Mouse (Mus musculus) R1 (cell line): ENCODE measurements at regions not wholly inside any gene's neighbourhood (a gene's known extent, or its start where the extent isn't known, plus 50 kb on each side); places are given as distances from the start of the nearest gene placed in this dataset.

Experiments
- DNase-seq: peaks from one replicate; pipeline ENCODE4 v3.0.0-alpha.2; 2018; ENCODE audit warnings: low read depth, low spot score

DNA sequence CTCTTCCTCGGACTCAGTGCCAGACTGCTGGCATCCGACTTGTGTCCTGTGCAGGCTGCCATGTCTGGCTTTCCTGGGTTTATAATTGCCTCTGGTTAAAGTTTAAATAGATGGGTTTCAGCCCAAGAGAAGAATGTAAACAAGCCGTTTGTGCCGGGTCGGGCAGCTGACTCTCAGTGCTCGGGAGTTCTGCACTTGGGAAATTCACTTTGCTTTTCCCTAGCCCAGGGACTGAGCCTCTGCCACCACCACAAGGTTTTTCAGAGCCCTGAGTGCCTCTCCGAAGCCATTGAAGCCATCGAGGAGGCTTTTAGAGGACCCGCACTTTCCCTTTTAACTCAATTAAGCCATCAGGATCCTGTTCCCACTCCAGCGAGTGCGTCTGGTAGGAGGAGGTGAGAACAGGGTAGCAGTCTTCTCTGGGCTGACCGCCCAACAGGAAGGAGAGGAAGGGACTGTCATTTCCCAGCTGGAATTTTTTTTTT lies 80.8 kb upstream of the Mkln1 start:
- DNase-seq, result peak; percentile 27

GRCm38 (mm10) chr6:31318506-31318905 lies 80.0 kb upstream of the Mkln1 start:
- DNase-seq, result peak; percentile 89

- DNase-seq, result no peak
These were observed 79.1 kb upstream of the Mkln1 start for GRCm38 (mm10) chr6:31319431-31319830.

DNA sequence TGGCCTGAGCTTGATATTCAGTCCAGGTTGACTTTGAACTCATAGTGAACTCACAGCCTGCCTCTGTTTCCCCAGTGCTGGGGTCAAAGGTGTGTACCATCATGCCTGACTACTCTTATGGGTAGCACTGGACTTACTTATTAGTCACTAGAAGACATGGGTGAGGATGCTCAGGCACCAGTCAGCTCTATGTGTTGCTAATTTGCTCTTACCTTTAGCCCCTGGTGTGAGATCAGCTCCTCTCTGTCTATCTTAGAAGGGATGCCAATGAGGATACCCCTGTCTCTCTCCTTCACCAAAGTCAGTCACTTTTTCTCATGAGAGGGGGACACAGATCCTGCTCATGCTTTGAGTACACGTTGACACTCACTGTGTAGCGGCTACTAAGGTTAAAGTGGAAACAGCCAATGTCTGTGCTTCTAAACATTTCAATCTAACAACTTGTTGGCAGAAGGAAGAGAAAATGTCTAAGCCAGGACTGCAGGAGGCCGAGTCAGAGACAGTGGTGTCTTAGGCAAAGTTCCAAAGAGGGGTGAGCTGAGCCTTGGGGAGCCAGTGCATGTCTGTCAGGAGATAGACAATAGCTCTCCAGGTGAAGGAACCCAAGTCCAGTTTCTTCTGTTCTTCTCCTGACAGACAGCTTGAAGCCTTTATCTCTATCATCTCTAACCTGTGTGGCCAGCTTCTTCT lies 78.2 kb upstream of the Mkln1 start:
- no peak for DNase-seq

GRCm38 (mm10) chr6:31321066-31321846 lies 77.3 kb upstream of the Mkln1 start:
- no peak for DNase-seq

GRCm38 (mm10) chr6:31321902-31322301 lies 76.6 kb upstream of the Mkln1 start:
- DNase-seq, result no peak

DNA sequence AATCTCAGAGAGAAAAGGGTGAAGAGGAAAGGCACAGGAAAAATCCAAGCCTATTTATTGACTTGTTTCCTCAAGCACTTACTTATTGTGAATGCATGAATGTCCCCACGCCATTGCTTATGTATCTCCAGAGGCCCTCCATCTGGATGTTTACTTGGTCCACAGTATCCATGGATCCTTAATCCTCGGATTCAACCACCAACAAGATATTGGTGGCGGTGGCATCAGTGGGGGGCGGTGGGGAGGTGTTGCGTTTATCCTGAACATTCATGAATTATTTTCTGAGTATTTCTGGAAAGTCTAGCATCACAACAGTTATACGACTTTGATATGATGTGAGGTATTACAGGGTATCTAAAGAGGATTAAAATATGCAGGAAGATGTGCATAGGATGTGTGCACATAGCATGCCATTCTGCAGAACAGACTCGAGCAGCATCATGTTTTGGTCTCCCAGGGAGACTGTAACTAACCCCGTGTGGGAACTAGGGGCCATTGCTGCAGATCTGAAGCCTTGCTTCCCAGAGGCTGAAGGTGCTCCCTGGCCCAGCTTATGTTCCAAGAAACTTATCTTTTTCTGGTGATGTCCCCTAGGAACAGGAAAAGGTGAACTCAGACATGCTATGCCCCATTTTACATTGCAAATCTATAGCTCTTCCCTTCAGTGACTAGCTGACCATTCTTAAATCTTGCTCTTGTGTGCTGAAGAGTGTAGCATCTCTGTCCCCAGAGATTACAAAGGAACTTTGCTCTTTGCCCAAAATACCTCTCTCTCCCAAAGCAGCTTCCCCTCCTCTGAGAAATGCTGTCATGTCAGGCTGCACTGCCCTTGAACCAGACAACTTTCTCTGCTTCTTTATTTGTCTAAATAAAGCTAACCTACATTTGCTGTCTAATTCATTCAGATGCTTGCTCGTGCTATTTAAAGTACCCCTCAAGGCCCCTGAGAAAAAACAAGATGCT lies 75.0 kb upstream of the Mkln1 start:
- DNase-seq, result no peak

GRCm38 (mm10) chr6:31324717-31325116 lies 73.8 kb upstream of the Mkln1 start:
- DNase-seq, result peak; percentile 25

- no peak for DNase-seq
These were observed 72.9 kb upstream of the Mkln1 start for GRCm38 (mm10) chr6:31325621-31326020.

GRCm38 (mm10) chr6:31330327-31330726 lies 68.2 kb upstream of the Mkln1 start:
- DNase-seq, result no peak

- no peak for DNase-seq
These were observed 67.7 kb upstream of the Mkln1 start for GRCm38 (mm10) chr6:31330868-31331267.

- DNase-seq, result no peak
These were observed 66.3 kb upstream of the Mkln1 start for GRCm38 (mm10) chr6:31332254-31332653.

- no peak for DNase-seq
These were observed 65.8 kb upstream of the Mkln1 start for GRCm38 (mm10) chr6:31332714-31333113.

DNA sequence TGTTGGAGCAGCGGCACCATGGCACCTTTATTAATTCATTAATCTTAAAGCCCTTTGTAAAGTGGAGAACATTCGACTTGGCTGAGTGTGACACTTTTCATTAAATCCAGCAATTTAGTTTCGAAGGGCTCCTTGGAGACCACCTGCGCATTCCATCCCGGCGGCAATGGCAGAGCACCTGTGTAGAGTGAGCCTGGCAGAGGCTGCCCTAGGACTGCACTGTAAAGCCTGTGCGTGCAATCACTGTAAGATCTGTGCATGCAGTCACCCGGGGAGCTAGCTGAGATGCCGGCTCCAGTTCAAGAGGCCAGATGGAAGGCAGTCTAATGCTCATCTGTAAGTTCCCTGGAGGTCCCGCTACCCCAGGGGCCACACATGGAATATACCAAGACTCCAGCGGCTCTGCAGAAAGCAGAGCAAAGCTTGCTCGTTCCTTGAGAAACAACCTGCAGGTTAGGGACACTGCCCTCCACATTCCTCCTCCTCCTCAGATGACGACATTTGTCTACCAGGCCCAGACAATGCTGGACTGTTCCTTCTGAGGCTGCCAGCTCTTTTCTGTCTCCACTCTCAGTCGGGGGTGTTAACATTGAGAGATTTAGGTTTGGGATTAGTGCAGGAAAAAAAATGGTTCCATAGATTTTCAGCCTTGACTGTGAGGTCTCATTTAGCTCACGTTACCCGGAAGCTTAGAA lies 65.2 kb upstream of the Mkln1 start:
- DNase-seq, result no peak

- no peak for DNase-seq
These were observed 64.4 kb upstream of the Mkln1 start for GRCm38 (mm10) chr6:31334086-31334485.

- peak; percentile 52 for DNase-seq
These were observed 59.2 kb upstream of the Mkln1 start for GRCm38 (mm10) chr6:31339122-31339947.

DNA sequence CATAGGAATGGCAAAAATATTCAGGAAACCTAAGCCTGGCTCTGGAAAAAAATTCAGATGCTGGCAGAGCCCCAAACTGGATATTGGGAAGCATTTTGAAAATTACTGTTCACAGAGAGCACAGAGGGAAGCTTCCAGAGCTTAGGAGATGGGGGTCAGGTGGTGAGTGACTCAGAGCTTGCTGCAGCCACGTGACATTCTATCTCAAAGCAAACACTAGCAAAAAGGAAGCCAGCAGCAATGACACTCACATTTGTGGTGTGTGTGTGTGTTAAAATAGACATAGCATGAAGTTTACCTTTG lies 58.6 kb upstream of the Mkln1 start:
- no peak for DNase-seq

DNA sequence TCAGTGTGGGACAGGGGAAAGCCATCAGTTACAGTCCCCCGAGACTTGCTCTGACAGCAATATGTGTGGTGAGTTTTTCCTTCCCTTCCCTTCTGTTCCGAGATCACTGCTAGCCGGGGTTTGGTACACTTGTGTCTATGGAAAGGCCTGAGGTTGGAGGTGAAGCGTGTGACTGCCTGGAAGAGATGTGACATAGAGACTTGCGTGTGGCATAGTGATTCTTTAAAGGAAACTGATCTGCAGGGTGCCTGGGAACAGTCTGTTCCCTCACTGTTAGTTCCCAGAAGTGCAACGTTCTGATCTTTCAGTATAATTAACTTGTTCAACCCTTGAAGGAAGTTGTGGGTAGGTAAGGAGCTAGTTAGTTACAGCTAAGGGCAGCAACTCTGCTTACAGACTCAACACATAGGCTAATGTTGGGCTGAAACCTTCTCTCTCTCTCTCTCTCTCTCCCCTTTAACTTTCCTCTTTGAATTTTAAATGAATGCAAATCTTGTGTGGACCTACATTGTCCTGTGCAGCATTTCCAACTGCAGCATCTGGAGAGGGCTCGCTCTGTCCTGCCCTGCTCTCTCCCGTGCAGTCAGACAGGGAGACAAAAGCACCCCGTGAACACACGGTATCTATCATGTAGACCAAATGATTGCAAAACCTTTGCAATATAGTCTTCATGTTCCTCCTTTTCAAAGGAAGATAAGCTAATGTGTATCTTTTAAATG lies 53.0 kb upstream of the Mkln1 start:
- DNase-seq, result peak; percentile 43

DNA sequence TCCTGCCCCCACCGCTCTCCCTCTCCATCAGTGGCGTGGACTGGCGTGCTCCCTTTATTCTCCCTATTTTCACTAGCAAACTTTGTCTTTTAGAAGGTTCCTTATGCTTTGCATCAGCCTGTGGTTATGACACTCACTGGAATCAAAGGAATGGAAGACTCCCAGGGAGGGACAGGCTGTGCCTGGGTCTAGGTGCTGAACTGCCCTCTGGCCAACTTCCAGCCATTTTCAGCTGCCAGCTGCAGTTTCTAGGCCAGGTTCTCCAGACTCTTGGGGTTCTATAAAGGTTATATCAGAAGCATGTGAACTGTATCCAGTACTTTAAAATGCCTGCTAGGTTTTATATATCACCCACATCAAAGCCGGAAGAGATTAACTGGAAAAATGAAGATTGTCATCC lies 50.2 kb upstream of the Mkln1 start:
- no peak for DNase-seq
